Mouse (Mus musculus) cerebral cortex, adult 2 months (tissue): Measurements from ENCODE around the gene Smpd2.

Source experiments
- WGBS: fragments of 180-500 bp; shearing (Covaris S2); methylation state at CpG from one replicate; pipeline ENCODE4 v1.1.7; 2018; 5-methylcytosine and 5-hydroxymethylcytosine counted together

Gene Smpd2

GRCm38 (mm10) chr10:41489708-41490517 lies at the start of gene Smpd2, which contains the start of gene Ppil6:
TSS of gene Smpd2 (minus strand) at chr10:41490369.
TSS of gene Ppil6 (plus strand) at chr10:41490439.
- 1% methylated on average over 50 of the region's 50 CpGs for WGBS

GRCm38 (mm10) chr10:41538986-41539385 lies 48.8 kb upstream of the Smpd2 start:
- 97% methylated on average over 4 of the region's 4 CpGs for WGBS

- WGBS, result 98% methylated on average over 3 of the region's 3 CpGs
Measured at GRCm38 (mm10) chr10:41537983-41538330, 47.8 kb upstream of the Smpd2 start.

GRCm38 (mm10) chr10:41537226-41537982 lies 47.2 kb upstream of the Smpd2 start:
- WGBS, result 74% methylated on average over 4 of the region's 4 CpGs

- 89% methylated on average over 1 of the region's 1 CpGs for whole genome bisulfite sequencing
Measured at GRCm38 (mm10) chr10:41536714-41537113, 46.5 kb upstream of the Smpd2 start.

GRCm38 (mm10) chr10:41535991-41536390 lies 45.8 kb upstream of the Smpd2 start:
- WGBS, result 86% methylated on average over 2 of the region's 2 CpGs

GRCm38 (mm10) chr10:41529972-41530371 lies 39.8 kb upstream of the Smpd2 start:
- 83% methylated on average over 5 of the region's 5 CpGs for WGBS

- 53% methylated on average over 1 of the region's 1 CpGs for whole genome bisulfite sequencing
Measured at GRCm38 (mm10) chr10:41525696-41526095, 35.5 kb upstream of the Smpd2 start.

GRCm38 (mm10) chr10:41523386-41523785 lies 33.2 kb upstream of the Smpd2 start:
- 82% methylated on average over 3 of the region's 3 CpGs for WGBS

GRCm38 (mm10) chr10:41520410-41520673 lies 30.2 kb upstream of the Smpd2 start:
- whole genome bisulfite sequencing, result 7% methylated on average over 5 of the region's 5 CpGs

GRCm38 (mm10) chr10:41519640-41520409 lies 29.7 kb upstream of the Smpd2 start:
- under 1% methylated on average over 65 of the region's 65 CpGs for WGBS

- under 1% methylated on average over 69 of the region's 69 CpGs for WGBS
Measured at GRCm38 (mm10) chr10:41518981-41519618, 28.9 kb upstream of the Smpd2 start, which contains the start of gene Cd164. TSS of gene Cd164 (plus strand) at chr10:41519414.

GRCm38 (mm10) chr10:41518508-41518980 lies 28.4 kb upstream of the Smpd2 start:
- under 1% methylated on average over 23 of the region's 23 CpGs for WGBS

- WGBS, result 82% methylated on average over 4 of the region's 4 CpGs
Measured at GRCm38 (mm10) chr10:41514301-41514700, 24.1 kb upstream of the Smpd2 start.

- 65% methylated on average over 2 of the region's 2 CpGs for WGBS
Measured at GRCm38 (mm10) chr10:41509160-41509559, 19.0 kb upstream of the Smpd2 start.

GRCm38 (mm10) chr10:41505446-41505845 lies 15.3 kb upstream of the Smpd2 start:
- WGBS, result 20% methylated on average over 3 of the region's 3 CpGs

- WGBS, result 64% methylated on average over 1 of the region's 1 CpGs
Measured at GRCm38 (mm10) chr10:41504996-41505395, 14.8 kb upstream of the Smpd2 start.

GRCm38 (mm10) chr10:41500941-41501340 lies 10.8 kb upstream of the Smpd2 start:
- WGBS, result 56% methylated on average over 4 of the region's 4 CpGs

GRCm38 (mm10) chr10:41491111-41491510 lies 942 bp upstream of the Smpd2 start:
- 13% methylated on average over 4 of the region's 4 CpGs for WGBS

- WGBS, result 1% methylated on average over 29 of the region's 29 CpGs
Measured at GRCm38 (mm10) chr10:41490518-41490873, 327 bp upstream of the Smpd2 start.

- WGBS, result 43% methylated on average over 8 of the region's 8 CpGs
Measured at GRCm38 (mm10) chr10:41489294-41489693, 875 bp downstream of the Smpd2 start.

GRCm38 (mm10) chr10:41488877-41489276 lies 1.3 kb downstream of the Smpd2 start:
- WGBS, result 50% methylated on average over 7 of the region's 7 CpGs
